Mouse (Mus musculus): ENCODE data around the gene Rps29. TPM values are rescaled to one million over a fixed set of nuclear protein-coding genes. Genes with fewer than 3 reads are reported as not detected.

Rps29 gene
- polyA plus RNA-seq, 1 experiment from 2014 or later: 948 TPM

GRCm38 (mm10) chr12:69127626-69128025, 31.4 kb downstream of the Rps29 start:
- Histone ChIP-seq H3K9ac (ENCODE audit: low read depth, low read length) (no peak overlapping the region), H3K9me3 (replicated peaks; ENCODE audit: control insufficient read depth, low read length) (no peaks in the 10 kb centered on the region), H3K4me2 (ENCODE audit: low read depth, low read length) (no peak overlapping the region), H3K4me1 (ENCODE audit: control insufficient read depth, low read depth, low read length) (no peaks in the 10 kb centered on the region), H3K36me3 (ENCODE audit: control insufficient read depth, insufficient read depth) (no peaks in the 10 kb centered on the region), H3K4me3 (ENCODE audit: low read depth, low read length) (no peak overlapping the region), H3K27me3 (ENCODE audit: control insufficient read depth, insufficient read depth, low read depth, low read length) (no peaks in the 10 kb centered on the region), H3K27ac (ENCODE audit: low read length) (no peak overlapping the region)
- WGBS (ENCODE audit: insufficient replicate concordance): 72% methylated on average over 3 of the region's 3 CpGs
- ATAC-seq (ENCODE audit: low read depth): no peak

GRCm38 (mm10) chr12:69127170-69127569, 31.8 kb downstream of the Rps29 start:
- no peaks in the 10 kb centered on the region for H3K36me3 ChIP-seq (ENCODE audit: control insufficient read depth, insufficient read depth)
- no peak overlapping the region for H3K9ac ChIP-seq (ENCODE audit: low read depth, low read length)
- H3K4me3 ChIP-seq (ENCODE audit: low read depth, low read length): no peak overlapping the region
- no peak overlapping the region for H3K27ac ChIP-seq (ENCODE audit: low read length)
- H3K27me3 ChIP-seq (ENCODE audit: control insufficient read depth, insufficient read depth, low read depth, low read length): no peaks in the 10 kb centered on the region
- H3K4me1 ChIP-seq (ENCODE audit: control insufficient read depth, low read depth, low read length): no peaks in the 10 kb centered on the region
- no peaks in the 10 kb centered on the region for H3K9me3 ChIP-seq (replicated peaks; ENCODE audit: control insufficient read depth, low read length)
- no peak for ATAC-seq (ENCODE audit: low read depth)
- no peak overlapping the region for H3K4me2 ChIP-seq (ENCODE audit: low read depth, low read length)
- 62% methylated on average over 5 of the region's 5 CpGs for WGBS (ENCODE audit: insufficient replicate concordance)

GRCm38 (mm10) chr12:69125066-69125465, 33.9 kb downstream of the Rps29 start:
- Histone ChIP-seq H3K4me3 (ENCODE audit: low read depth, low read length) (no peak overlapping the region), H3K36me3 (ENCODE audit: control insufficient read depth, insufficient read depth) (no peaks in the 10 kb centered on the region), H3K9ac (ENCODE audit: low read depth, low read length) (no peak overlapping the region), H3K4me2 (ENCODE audit: low read depth, low read length) (no peak overlapping the region), H3K9me3 (replicated peaks; ENCODE audit: control insufficient read depth, low read length) (no peaks in the 10 kb centered on the region), H3K4me1 (ENCODE audit: control insufficient read depth, low read depth, low read length) (no peaks in the 10 kb centered on the region), H3K27me3 (ENCODE audit: control insufficient read depth, insufficient read depth, low read depth, low read length) (no peaks in the 10 kb centered on the region), H3K27ac (ENCODE audit: low read length) (no peak overlapping the region)
- 49% methylated on average over 5 of the region's 5 CpGs for WGBS (ENCODE audit: insufficient replicate concordance)
- no peak for ATAC-seq (ENCODE audit: low read depth)

GRCm38 (mm10) chr12:69122801-69123200, 36.2 kb downstream of the Rps29 start:
- H3K27ac ChIP-seq (ENCODE audit: low read length): no peak overlapping the region
- WGBS (ENCODE audit: insufficient replicate concordance): 70% methylated on average over 11 of the region's 11 CpGs

GRCm38 (mm10) chr12:69119908-69120307, 39.1 kb downstream of the Rps29 start:
- H3K4me3 ChIP-seq (ENCODE audit: low read depth, low read length): no peak overlapping the region
- WGBS (ENCODE audit: insufficient replicate concordance): 69% methylated on average over 6 of the region's 6 CpGs
- H3K27me3 ChIP-seq (ENCODE audit: control insufficient read depth, insufficient read depth, low read depth, low read length): no peaks in the 10 kb centered on the region
- H3K4me2 ChIP-seq (ENCODE audit: low read depth, low read length): no peak overlapping the region
- no peaks in the 10 kb centered on the region for H3K4me1 ChIP-seq (ENCODE audit: control insufficient read depth, low read depth, low read length)
- H3K27ac ChIP-seq (ENCODE audit: low read length): no peak overlapping the region
- H3K9me3 ChIP-seq (replicated peaks; ENCODE audit: control insufficient read depth, low read length): no peaks in the 10 kb centered on the region
- no peaks in the 10 kb centered on the region for H3K36me3 ChIP-seq (ENCODE audit: control insufficient read depth, insufficient read depth)
- H3K9ac ChIP-seq (ENCODE audit: low read depth, low read length): no peak overlapping the region
- no peak for ATAC-seq (ENCODE audit: low read depth)

More at GRCm38 (mm10) chr12:69122801-69123200, 36.2 kb downstream of the Rps29 start:
- no peaks in the 10 kb centered on the region for H3K36me3 ChIP-seq (ENCODE audit: control insufficient read depth, insufficient read depth)
- H3K27me3 ChIP-seq (ENCODE audit: control insufficient read depth, insufficient read depth, low read depth, low read length): no peaks in the 10 kb centered on the region
- no peak for ATAC-seq (ENCODE audit: low read depth)
- no peak overlapping the region for H3K4me3 ChIP-seq (ENCODE audit: low read depth, low read length)
- no peaks in the 10 kb centered on the region for H3K9me3 ChIP-seq (replicated peaks; ENCODE audit: control insufficient read depth, low read length)
- no peak overlapping the region for H3K4me2 ChIP-seq (ENCODE audit: low read depth, low read length)
- no peaks in the 10 kb centered on the region for H3K4me1 ChIP-seq (ENCODE audit: control insufficient read depth, low read depth, low read length)
- no peak overlapping the region for H3K9ac ChIP-seq (ENCODE audit: low read depth, low read length)

Small RNA genes within 50 kb of the gene (microRNA-seq; reads per million reads assigned to microRNA genes)
- gene Gm47287 (not detected), gene Gm47295 (not detected)

Other genes with a start within 250 kb of the Rps29 start
- gene Lrr1, start 9.6 kb upstream of the Rps29 start, polyA plus RNA-seq (2015; fragmentation: Nextera tagmentation; extraction: Ambion mirVana): 14.1 and 18.5 TPM in 2 replicates
- 402 and 452 TPM in 2 replicates for gene Rpl36al, start 24.9 kb upstream of the Rps29 start, polyA plus RNA-seq (2015; fragmentation: Nextera tagmentation; extraction: Ambion mirVana)
- gene Mgat2, start 25.0 kb upstream of the Rps29 start, polyA plus RNA-seq (2015; fragmentation: Nextera tagmentation; extraction: Ambion mirVana): 18.0 TPM in 2 replicates
- 13.8 and 15.6 TPM in 2 replicates for gene Gm49383, start 37.9 kb upstream of the Rps29 start, polyA plus RNA-seq (2015; fragmentation: Nextera tagmentation; extraction: Ambion mirVana)
- gene Dnaaf2, start 39.2 kb upstream of the Rps29 start, polyA plus RNA-seq (2015; fragmentation: Nextera tagmentation; extraction: Ambion mirVana): 4.2 and 4.5 TPM in 2 replicates
- gene Gm49384, start 45.1 kb upstream of the Rps29 start, polyA plus RNA-seq (2015; fragmentation: Nextera tagmentation; extraction: Ambion mirVana): 15.3 and 17.0 TPM in 2 replicates
- 15.3 and 18.4 TPM in 2 replicates for gene Pole2, start 69.0 kb upstream of the Rps29 start, polyA plus RNA-seq (2015; fragmentation: Nextera tagmentation; extraction: Ambion mirVana)
- gene Klhdc1, start 82.0 kb upstream of the Rps29 start, polyA plus RNA-seq (2015; fragmentation: Nextera tagmentation; extraction: Ambion mirVana): 2.5 TPM in 2 replicates
- gene Klhdc2, start 137.5 kb upstream of the Rps29 start, polyA plus RNA-seq (2015; fragmentation: Nextera tagmentation; extraction: Ambion mirVana): 68.6 and 76.9 TPM in 2 replicates
- 33.7 and 34.2 TPM in 2 replicates for gene Nemf, start 198.0 kb upstream of the Rps29 start, polyA plus RNA-seq (2015; fragmentation: Nextera tagmentation; extraction: Ambion mirVana)
- gene Arf6, start 213.0 kb upstream of the Rps29 start, polyA plus RNA-seq (2015; fragmentation: Nextera tagmentation; extraction: Ambion mirVana): 21.8 TPM in 2 replicates
- gene Gm9887, start 213.3 kb upstream of the Rps29 start, polyA plus RNA-seq (2015; fragmentation: Nextera tagmentation; extraction: Ambion mirVana): 0.32 and 1.1 TPM in 2 replicates